Mouse (Mus musculus) CH12.LX (cell line): ENCODE results near the gene Uba2. TPM values are rescaled to one million over a fixed set of nuclear protein-coding genes. Genes with fewer than 3 reads are reported as not detected.

Experiments
- DNase-seq: peaks from one replicate; pipeline ENCODE4 v3.0.0-alpha.2; 2013; ENCODE audit errors: extremely low read depth
- H3K27ac ChIP-seq: 2 replicates; pipeline ENCODE4 v1.5.1; 2012; ENCODE audit warnings: low read depth, mild to moderate bottlenecking, control low read depth, moderate library complexity; ENCODE audit not compliant: insufficient read depth
- H3K27me3 ChIP-seq: replicated peaks from 2 replicates; pipeline ENCODE3; 2012; ENCODE audit warnings: inconsistent platforms
- H3K36me3 ChIP-seq, 2 experiments: replicated peaks in 1 of 2; 2 replicates each; pipeline versions ENCODE3 to v1.6.1; 2012; ENCODE audit warnings: inconsistent platforms in 1 of 2, low read length in 1 of 2, mild to moderate bottlenecking in 1 of 2, mixed read lengths in 1 of 2, moderate library complexity in 1 of 2; ENCODE audit not compliant: control insufficient read depth in 1 of 2, insufficient read depth in 1 of 2
- H3K4me1 ChIP-seq, 2 experiments: 2 replicates each; pipeline ENCODE4 v1.6.1; 2012; ENCODE audit warnings: inconsistent platforms in 1 of 2, moderate library complexity in 1 of 2; ENCODE audit not compliant: insufficient read depth in 2 of 2, control insufficient read depth in 1 of 2
- H3K4me2 ChIP-seq: 2 replicates; pipeline ENCODE4 v1.6.1; 2012; ENCODE audit warnings: low read depth, mild to moderate bottlenecking, control low read depth; ENCODE audit not compliant: poor library complexity, insufficient read depth, severe bottlenecking
- H3K4me3 ChIP-seq, 3 experiments: fragments of 150-350 bp in 1 of 3; sonication (generic) in 1 of 3; replicated peaks in 1 of 3; 2 replicates each; pipeline versions ENCODE3 to v1.5.1; 2011 to 2012; ENCODE audit warnings: low read depth in 2 of 3, low read length in 2 of 3, mild to moderate bottlenecking in 2 of 3, moderate library complexity in 2 of 3, control low read depth in 1 of 3, improper control_type of control experiment in 1 of 3, inconsistent platforms in 1 of 3, mixed read lengths in 1 of 3; ENCODE audit not compliant: poor library complexity in 1 of 3
- H3K79me2 ChIP-seq: replicated peaks from 2 replicates; pipeline ENCODE4 v1.6.1; 2012; ENCODE audit warnings: mild to moderate bottlenecking, moderate library complexity; ENCODE audit not compliant: control insufficient read depth, poor library complexity, insufficient read depth, severe bottlenecking; ENCODE audit errors: extremely low read depth
- H3K9ac ChIP-seq: 2 replicates; pipeline ENCODE4 v1.6.1; 2012; ENCODE audit warnings: low read depth, mild to moderate bottlenecking, control low read depth, moderate library complexity; ENCODE audit not compliant: insufficient read depth
- H3K9me3 ChIP-seq: replicated peaks from 2 replicates; pipeline ENCODE3; 2012; ENCODE audit warnings: low read length, inconsistent platforms, mixed read lengths
- CHD1 ChIP-seq: IDR thresholded peaks from 2 replicates; pipeline ENCODE4 v1.6.1; 2012; ENCODE audit warnings: low read depth, low read length, improper control_type of control experiment, inconsistent platforms
- CHD2 ChIP-seq: IDR thresholded peaks from 2 replicates; pipeline ENCODE4 v1.6.1; 2011; ENCODE audit warnings: low read length, improper control_type of control experiment
- CTCF ChIP-seq, 2 experiments: IDR thresholded peaks in 1 of 2; conservative IDR thresholded peaks in 1 of 2; 2 replicates each; pipeline ENCODE4 v1.5.1; 2011 to 2012; ENCODE audit warnings: low read depth in 2 of 2, low read length in 2 of 2, improper control_type of control experiment in 1 of 2, inconsistent platforms in 1 of 2, mild to moderate bottlenecking in 1 of 2, moderate library complexity in 1 of 2
- E2F4 ChIP-seq: IDR thresholded peaks from 2 replicates; pipeline ENCODE4 v1.6.1; 2011; ENCODE audit warnings: low read depth, low read length, improper control_type of control experiment; ENCODE audit not compliant: insufficient replicate concordance
- ELF1 ChIP-seq: IDR thresholded peaks from 2 replicates; pipeline ENCODE4 v1.6.1; 2014; ENCODE audit warnings: low read depth, mild to moderate bottlenecking, inconsistent platforms, low read length, improper control_type of control experiment
- ETS1 ChIP-seq: conservative IDR thresholded peaks from 2 replicates; pipeline ENCODE4 v1.6.1; 2012; ENCODE audit warnings: low read depth, mild to moderate bottlenecking, inconsistent platforms, low read length, improper control_type of control experiment, moderate library complexity
- GABPA ChIP-seq: IDR thresholded peaks from 2 replicates; pipeline ENCODE4 v1.6.1; 2012; ENCODE audit warnings: low read depth, low read length, improper control_type of control experiment, inconsistent platforms; ENCODE audit not compliant: insufficient replicate concordance
- HCFC1 ChIP-seq: IDR thresholded peaks from 2 replicates; pipeline ENCODE4 v1.6.1; 2012; ENCODE audit warnings: low read depth, mild to moderate bottlenecking, inconsistent platforms, low read length, improper control_type of control experiment
- JUN ChIP-seq: IDR thresholded peaks from 2 replicates; pipeline ENCODE4 v1.6.1; 2011; ENCODE audit warnings: low read depth, mild to moderate bottlenecking, low read length, improper control_type of control experiment, moderate library complexity; ENCODE audit not compliant: insufficient read depth
- MAFK ChIP-seq: IDR thresholded peaks from 2 replicates; pipeline ENCODE4 v1.6.1; 2011; ENCODE audit warnings: low read length, improper control_type of control experiment; ENCODE audit not compliant: insufficient replicate concordance
- MXI1 ChIP-seq: IDR thresholded peaks from 2 replicates; pipeline ENCODE4 v1.6.1; 2011; ENCODE audit warnings: mild to moderate bottlenecking, low read depth, low read length, improper control_type of control experiment
- MYC ChIP-seq: IDR thresholded peaks from 2 replicates; pipeline ENCODE4 v1.6.1; 2011; ENCODE audit warnings: low read depth, mild to moderate bottlenecking, improper control_type of control experiment, low read length
- RAD21 ChIP-seq: IDR thresholded peaks from 2 replicates; pipeline ENCODE4 v1.6.1; 2011; ENCODE audit warnings: low read depth, mild to moderate bottlenecking, low read length, improper control_type of control experiment, moderate library complexity
- SIN3A ChIP-seq: IDR thresholded peaks from 2 replicates; pipeline ENCODE4 v1.6.1; 2012; ENCODE audit warnings: low read length, improper control_type of control experiment, inconsistent platforms
- SMC3 ChIP-seq: IDR thresholded peaks from 2 replicates; pipeline ENCODE4 v1.6.1; 2011; ENCODE audit warnings: low read depth, low read length, improper control_type of control experiment
- TCF12 ChIP-seq: IDR thresholded peaks from 2 replicates; pipeline ENCODE4 v1.6.1; 2014; ENCODE audit warnings: low read depth, mild to moderate bottlenecking, inconsistent platforms, low read length, improper control_type of control experiment
- UBTF ChIP-seq: IDR thresholded peaks from 2 replicates; pipeline ENCODE4 v1.6.1; 2012; ENCODE audit warnings: low read depth, mild to moderate bottlenecking, inconsistent platforms, low read length, improper control_type of control experiment, moderate library complexity
- USF1 ChIP-seq: IDR thresholded peaks from 2 replicates; pipeline ENCODE4 v1.6.1; 2014; ENCODE audit warnings: low read depth, mild to moderate bottlenecking, inconsistent platforms, low read length, improper control_type of control experiment
- USF2 ChIP-seq: conservative IDR thresholded peaks from 2 replicates; pipeline ENCODE4 v1.6.1; 2011; ENCODE audit warnings: low read depth, low read length, improper control_type of control experiment
- ZKSCAN1 ChIP-seq: IDR thresholded peaks from 2 replicates; pipeline ENCODE4 v1.6.1; 2012; ENCODE audit warnings: low read depth, inconsistent platforms, low read length, improper control_type of control experiment, borderline replicate concordance
- ZMIZ1 ChIP-seq: IDR thresholded peaks from 2 replicates; pipeline ENCODE4 v1.6.1; 2012; ENCODE audit warnings: low read depth, mild to moderate bottlenecking, inconsistent platforms, low read length, improper control_type of control experiment
- ZNF384 ChIP-seq: IDR thresholded peaks from 2 replicates; pipeline ENCODE4 v1.6.1; 2012; ENCODE audit warnings: low read depth, low read length, improper control_type of control experiment, inconsistent platforms
- dilution Hi-C: fragments of 300-500 bp; cut with MboI; formaldehyde crosslinking; loops from 2 replicates; pipeline ENCODE4 v1.14.3; 2020; ENCODE audit warnings: low sequenced_read_pairs; ENCODE audit not compliant: extremely low pct_unique_long_range_greater_than_20kb, extremely low pct_ligation_motif_present
- in situ Hi-C: fragments of 300-500 bp; cut with MboI; formaldehyde crosslinking; loops from 3 replicates; pipeline ENCODE4 v1.14.3; 2019; ENCODE audit warnings: low sequenced_read_pairs, low pct_ligation_motif_present, low pct_unique_long_range_greater_than_20kb, mixed read lengths
- polyA plus RNA-seq: library from polyadenylated mRNA; unstranded; fragments of >175 nt; gene quantifications from 2 replicates; pipeline ENCODE4 v1.2.1, GENCODE M21; 2012; ENCODE audit warnings: low read depth; ENCODE audit not compliant: insufficient read length
- total RNA-seq, 2 experiments: library from RNA; depleted of rRNA; stranded (reverse); fragments of 300-350 nt in 1 of 2; fragments of >200 nt in 1 of 2; gene quantifications; 2 replicates each; pipeline ENCODE4 v1.2.3; 2012 to 2014

Uba2 gene
- total and polyA plus RNA-seq, 3 experiments, result 161 to 341 (median 180) TPM

GRCm38 (mm10) chr7:34166850-34167249 lies 2.5 kb downstream of the Uba2 start:
- H3K9me3 ChIP-seq, result no peaks in the 10 kb centered on the region
- dilution Hi-C loops (no loop called here), in situ Hi-C loops (loop anchor here (5.0 kb wide), 1 partner anchor 65 kb away; the partner anchor contains the start of gene Gpi1)
- peak; percentile 2; the same call in 1 of the 2 replicates for TF ChIP-seq RAD21
- TF ChIP-seq MYC, result peak; percentile 67; the same call in 1 of the 2 replicates
- peak; percentile 23 to 67; a peak in 3 of 4 replicates for TF ChIP-seq CTCF (conservative IDR thresholded peaks at IDR 0.05 in 1 of 2, IDR thresholded peaks at IDR 0.05 in 1 of 2; ENCODE audit: low read depth in 2 of 2, low read length in 2 of 2)
- TF ChIP-seq GABPA, result no peak
- no peak for TF ChIP-seq UBTF
- H3K4me2 ChIP-seq, result peak overlapping the region; percentile 29
- peak overlapping the region in 1 of 3 experiments; percentile 90 for H3K4me3 ChIP-seq
- peak; percentile 80 for DNase-seq
- H3K27me3 ChIP-seq, result no peaks in the 10 kb centered on the region
- no peak overlapping the region for H3K27ac ChIP-seq
- peaks cover 40% of the 10 kb centered on the region for H3K79me2 ChIP-seq
- peaks cover 2 to 18% of the 10 kb centered on the region in 2 experiments; a peak in 3 of 4 replicates for H3K4me1 ChIP-seq
- H3K9ac ChIP-seq, result no peak overlapping the region
- peaks cover 27 to 39% of the 10 kb centered on the region in 2 experiments for H3K36me3 ChIP-seq

GRCm38 (mm10) chr7:34165999-34166398 lies 3.4 kb downstream of the Uba2 start:
- Histone ChIP-seq H3K27me3 (no peaks in the 10 kb centered on the region), H3K4me3 (no peak overlapping the region), H3K27ac (no peak overlapping the region)
- dilution Hi-C loops (no loop called here), in situ Hi-C loops (loop anchor here (5.0 kb wide), 1 partner anchor 66 kb away; the partner anchor contains the start of gene Gpi1)
- TF ChIP-seq CTCF (conservative IDR thresholded peaks at IDR 0.05 in 1 of 2, IDR thresholded peaks at IDR 0.05 in 1 of 2; ENCODE audit: low read depth in 2 of 2, low read length in 2 of 2), result peak in 1 of 2 experiments; percentile 38; a peak in 2 of 4 replicates
- TF ChIP-seq JUN, result no peak
- TF ChIP-seq ELF1, result no peak
- no peak for TF ChIP-seq SMC3
- TF ChIP-seq, all 38 proteins: peak for 1
- Histone ChIP-seq H3K9ac (no peak overlapping the region), H3K79me2 (peaks cover 40% of the 10 kb centered on the region), H3K4me2 (no peak overlapping the region), H3K4me1 (peaks cover 2 to 18% of the 10 kb centered on the region in 2 experiments; a peak in 3 of 4 replicates), H3K36me3 (peaks cover 36 to 48% of the 10 kb centered on the region in 2 experiments), H3K9me3 (no peaks in the 10 kb centered on the region)
- DNase-seq, result peak; percentile 16

- no peaks in the 10 kb centered on the region for H3K27me3 ChIP-seq
- H3K27ac ChIP-seq, result no peak overlapping the region
- H3K4me3 ChIP-seq, result no peak overlapping the region
- H3K79me2 ChIP-seq, result peaks cover 40% of the 10 kb centered on the region
- H3K4me1 ChIP-seq, result peaks cover 2 to 18% of the 10 kb centered on the region in 2 experiments; a peak in 3 of 4 replicates
- dilution Hi-C loops, result no loop called here
- H3K36me3 ChIP-seq, result peaks cover 47 to 59% of the 10 kb centered on the region in 2 experiments
- TF ChIP-seq ELF1, result no peak
- no peak for TF ChIP-seq UBTF
- no peak for TF ChIP-seq TCF12
- TF ChIP-seq E2F4, result no peak
- no peak for TF ChIP-seq USF2
- TF ChIP-seq SIN3A, result no peak
- no peak for TF ChIP-seq CHD1
- TF ChIP-seq ZMIZ1, result no peak
- TF ChIP-seq ZKSCAN1, result no peak
- no peak for TF ChIP-seq ZNF384
- no peak for TF ChIP-seq HCFC1
- TF ChIP-seq ETS1, result no peak
- no peak for TF ChIP-seq USF1
- TF ChIP-seq MAFK, result no peak
- no peak for TF ChIP-seq RAD21
- no peak for TF ChIP-seq MXI1
- TF ChIP-seq CHD2, result no peak
- in situ Hi-C loops, result loop anchor here (5.0 kb wide), 1 partner anchor 68 kb away; the partner anchor contains the start of gene Gpi1
- H3K9ac ChIP-seq, result no peak overlapping the region
- no peak for DNase-seq
- H3K4me2 ChIP-seq, result no peak overlapping the region
- no peaks in the 10 kb centered on the region for H3K9me3 ChIP-seq
Measured at GRCm38 (mm10) chr7:34164671-34165070, 4.7 kb downstream of the Uba2 start.
